Mouse (Mus musculus): ENCODE measurements around the gene Capn5.

Gene Capn5

DNA sequence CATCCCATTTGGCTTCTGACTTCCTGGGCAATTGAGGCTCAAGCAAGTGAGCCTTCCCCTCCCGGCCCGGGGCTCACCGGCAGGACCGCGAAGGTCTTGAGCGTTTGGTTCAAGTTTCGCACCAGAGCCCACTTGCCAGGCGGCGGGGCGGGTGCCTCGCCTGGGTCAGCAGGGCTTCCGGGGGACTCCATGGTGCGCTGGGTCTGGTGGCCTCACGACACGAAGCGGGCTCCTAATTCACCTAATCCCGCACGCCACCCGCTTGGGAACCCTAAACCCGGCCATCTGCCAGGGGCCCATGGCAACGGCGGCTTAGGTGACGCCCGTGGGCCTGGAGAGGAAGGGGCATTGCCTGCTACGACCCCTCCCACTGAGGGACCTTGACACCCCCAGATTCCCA lies 66.8 kb downstream of the Capn5 start:
- no peak for DNase-seq (ENCODE audit: low spot score in 2 of 2)

GRCm38 (mm10) chr7:98109771-98110170 lies 68.3 kb downstream of the Capn5 start:
- no peak for DNase-seq (ENCODE audit: low spot score in 2 of 2)

GRCm38 (mm10) chr7:98108636-98109430 lies 69.2 kb downstream of the Capn5 start:
- DNase-seq (ENCODE audit: low spot score in 2 of 2): no peak

GRCm38 (mm10) chr7:98106272-98106671 lies 71.8 kb downstream of the Capn5 start:
- no peak for DNase-seq (ENCODE audit: low spot score in 2 of 2)

DNA sequence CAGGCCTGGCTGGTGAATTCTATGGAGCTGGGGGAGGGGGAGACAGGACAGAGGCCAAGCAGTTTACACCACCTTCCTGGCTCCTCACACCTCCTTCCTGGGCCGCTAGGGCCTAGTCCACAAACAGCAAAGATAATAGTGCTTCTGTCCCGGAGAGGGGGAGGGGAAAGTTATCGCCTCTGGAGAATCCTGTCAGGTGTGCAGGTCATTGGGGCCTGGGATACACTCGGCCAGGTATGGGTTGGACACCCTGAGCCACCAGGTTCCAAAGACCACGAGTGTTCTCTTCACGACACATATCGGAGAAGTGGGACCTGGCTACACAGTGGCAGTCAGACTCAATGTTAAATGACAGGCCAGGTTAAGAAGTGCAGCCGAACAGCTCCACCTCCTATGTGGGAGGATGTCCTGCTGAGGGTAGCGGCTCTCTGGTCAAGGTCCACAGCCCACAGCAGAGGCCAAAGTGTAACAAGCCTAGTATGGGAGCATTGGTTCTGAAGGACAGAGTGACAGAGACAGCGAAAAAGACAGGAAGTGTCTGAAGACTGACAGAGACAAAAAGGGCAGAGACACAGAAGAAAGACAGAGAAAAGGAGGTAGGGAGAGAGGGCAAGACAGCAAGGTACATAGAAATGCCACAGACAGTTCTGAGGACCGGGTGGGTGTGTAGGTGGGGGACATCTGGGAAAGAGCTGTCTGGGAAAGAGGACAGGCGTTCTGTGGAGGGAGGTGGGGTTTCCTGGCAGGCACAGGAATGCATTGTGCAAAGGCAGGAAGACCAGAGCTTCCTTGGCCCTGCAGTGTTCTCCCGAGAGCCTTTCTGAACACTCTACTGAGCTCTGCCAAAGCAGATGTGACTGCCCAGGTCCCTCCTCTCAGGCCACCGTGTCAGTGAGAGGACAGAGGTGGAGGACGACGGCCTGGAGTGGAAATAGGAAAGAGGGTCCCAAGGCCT lies 73.3 kb downstream of the Capn5 start:
- DNase-seq (ENCODE audit: low spot score in 2 of 2): no peak

DNA sequence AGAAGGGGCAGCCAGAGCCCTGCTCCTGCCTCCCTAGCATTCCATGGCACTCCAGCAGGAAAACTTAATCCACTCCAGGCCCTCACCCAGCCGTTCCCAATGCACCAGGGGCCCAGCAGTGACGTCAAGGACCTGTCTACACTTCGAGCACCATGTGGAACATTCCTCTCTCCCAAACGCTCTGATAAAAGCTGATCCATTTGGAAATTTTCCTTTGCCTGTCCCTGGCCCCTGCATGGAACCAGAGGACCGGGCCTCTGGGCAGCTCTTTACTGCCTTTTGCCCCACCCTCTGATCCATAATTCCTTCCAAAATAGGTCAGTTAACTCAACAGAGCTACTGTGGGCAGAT lies 74.2 kb downstream of the Capn5 start:
- DNase-seq (ENCODE audit: low spot score in 2 of 2): no peak

DNA sequence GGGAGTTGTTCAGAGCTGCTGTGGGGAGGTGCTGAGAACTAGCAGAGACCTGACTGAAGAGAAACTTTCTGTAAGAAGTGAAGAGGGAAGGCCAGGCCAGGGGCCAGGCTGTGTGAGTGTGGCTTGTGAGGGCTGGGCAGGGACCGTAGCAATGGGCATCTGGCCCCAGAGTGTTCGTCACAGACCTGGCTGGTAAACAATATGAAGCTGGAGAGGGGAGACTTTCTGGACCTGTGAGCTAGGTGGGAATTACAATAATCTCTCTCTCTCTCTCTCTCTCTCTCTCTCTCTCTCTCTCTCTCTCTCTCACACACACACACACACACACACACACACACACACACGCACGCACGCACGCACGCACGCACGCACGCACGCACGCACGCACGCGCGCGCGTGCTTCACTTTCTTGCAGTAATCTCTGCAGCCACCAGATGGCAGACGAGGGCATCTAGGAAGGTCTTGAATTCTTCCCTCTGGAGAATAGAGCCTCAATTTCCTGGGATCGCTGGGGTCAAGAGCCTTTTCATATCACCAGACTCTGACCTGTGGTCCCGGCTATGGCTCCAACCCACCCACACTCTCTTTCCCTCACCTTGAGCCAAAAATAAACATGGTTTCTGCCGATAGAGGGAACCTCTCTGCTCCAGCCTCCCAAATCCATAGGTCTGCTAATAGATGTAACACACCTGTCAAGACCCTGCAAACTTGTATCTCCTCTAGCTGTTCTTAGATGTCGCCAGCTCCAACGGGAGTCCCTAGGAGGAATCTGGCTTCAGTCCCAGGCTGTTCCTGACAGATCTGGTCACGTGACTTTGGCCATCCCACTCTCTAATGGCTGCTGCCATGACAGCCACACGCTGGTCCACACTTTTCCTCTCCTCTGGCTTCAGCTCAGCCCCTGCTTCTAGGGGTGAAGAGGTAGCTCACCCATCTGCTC lies 74.8 kb downstream of the Capn5 start:
- peak; percentile 64 to 80 for DNase-seq (ENCODE audit: low spot score in 2 of 2)

DNA sequence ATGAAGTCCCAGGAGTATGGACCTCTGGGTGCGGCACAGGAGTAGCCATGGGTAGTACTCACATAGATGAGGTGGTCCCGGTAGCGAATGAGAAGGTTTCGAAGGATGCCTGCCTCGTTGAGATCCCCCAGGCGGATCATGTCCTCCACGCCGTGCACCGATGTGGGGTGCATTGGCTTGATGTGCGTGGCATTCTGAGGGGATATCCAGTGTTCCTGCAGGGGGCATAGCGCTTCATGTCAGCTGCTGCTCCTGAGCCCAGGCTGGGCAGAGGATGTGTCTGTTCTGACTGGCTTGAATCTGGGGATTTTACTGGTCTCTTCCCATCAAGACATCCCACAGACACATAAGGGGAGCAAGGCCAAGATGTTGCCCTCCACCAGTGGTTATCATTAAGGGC lies 75.6 kb downstream of the Capn5 start:
- DNase-seq (ENCODE audit: low spot score in 2 of 2): no peak

DNA sequence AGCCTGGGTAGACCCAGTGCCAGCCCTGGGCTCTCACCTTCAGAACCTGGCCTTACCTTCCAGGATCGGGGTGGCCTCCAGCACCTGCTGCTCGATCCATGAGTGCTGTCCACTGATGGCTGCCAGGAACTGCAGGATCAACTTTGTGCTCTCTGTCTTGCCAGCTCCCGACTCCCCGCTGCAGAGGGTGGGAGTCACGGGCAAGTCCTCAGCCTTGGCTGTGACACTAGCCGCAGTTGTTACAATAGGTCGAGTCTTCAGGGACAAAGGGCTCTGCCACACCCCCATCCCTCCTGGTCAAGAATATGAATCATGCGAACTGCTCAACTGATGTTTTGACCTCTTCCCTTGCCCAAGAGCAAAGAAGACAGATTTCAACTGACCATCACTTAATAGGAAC lies 80.5 kb downstream of the Capn5 start:
- DNase-seq (ENCODE audit: low spot score in 2 of 2): no peak

DNA sequence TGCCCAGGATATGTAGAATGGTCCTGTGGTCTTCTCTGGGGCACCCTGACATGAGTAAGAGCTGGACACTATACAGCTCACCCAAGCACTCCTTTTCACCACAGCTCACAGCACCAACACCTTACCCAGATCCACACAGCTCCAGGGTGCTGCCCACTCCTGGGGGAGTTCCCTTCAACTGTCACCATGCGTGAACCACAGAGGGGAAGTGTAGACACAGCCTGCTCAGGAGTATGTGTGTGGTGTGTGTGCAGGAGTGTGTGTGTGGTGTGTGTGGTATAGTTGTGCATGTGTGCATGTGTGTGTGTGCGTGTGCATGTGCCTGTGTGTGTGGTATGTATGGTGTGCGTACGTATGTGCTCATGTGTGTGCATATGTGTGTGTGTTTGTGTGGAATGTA lies 82.2 kb downstream of the Capn5 start:
- DNase-seq (ENCODE audit: low spot score in 2 of 2): no peak

DNA sequence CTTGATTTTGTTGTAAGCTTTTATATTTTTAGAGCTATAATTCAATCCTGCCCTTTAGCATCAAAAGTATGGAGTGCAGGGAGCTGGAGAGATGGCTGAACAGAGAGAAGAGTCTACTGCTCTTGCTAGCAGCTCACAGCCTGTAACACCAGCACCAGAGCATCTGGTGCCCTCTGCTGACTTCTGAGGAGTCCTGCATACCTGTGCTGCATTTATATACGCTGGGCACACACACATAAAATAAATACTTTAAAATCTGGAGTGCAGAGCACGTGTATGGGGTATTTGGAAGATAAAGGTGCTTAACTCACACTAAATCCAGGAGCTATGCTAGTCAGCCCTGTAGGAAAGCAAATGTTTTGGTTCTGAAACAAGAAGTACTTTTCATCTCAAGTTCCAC lies 91.7 kb downstream of the Capn5 start:
- no peak for DNase-seq (ENCODE audit: low spot score in 2 of 2)

- no peak for DNase-seq (ENCODE audit: low spot score in 2 of 2)
Observed at GRCm38 (mm10) chr7:98085314-98085713, 92.8 kb downstream of the Capn5 start.

DNA sequence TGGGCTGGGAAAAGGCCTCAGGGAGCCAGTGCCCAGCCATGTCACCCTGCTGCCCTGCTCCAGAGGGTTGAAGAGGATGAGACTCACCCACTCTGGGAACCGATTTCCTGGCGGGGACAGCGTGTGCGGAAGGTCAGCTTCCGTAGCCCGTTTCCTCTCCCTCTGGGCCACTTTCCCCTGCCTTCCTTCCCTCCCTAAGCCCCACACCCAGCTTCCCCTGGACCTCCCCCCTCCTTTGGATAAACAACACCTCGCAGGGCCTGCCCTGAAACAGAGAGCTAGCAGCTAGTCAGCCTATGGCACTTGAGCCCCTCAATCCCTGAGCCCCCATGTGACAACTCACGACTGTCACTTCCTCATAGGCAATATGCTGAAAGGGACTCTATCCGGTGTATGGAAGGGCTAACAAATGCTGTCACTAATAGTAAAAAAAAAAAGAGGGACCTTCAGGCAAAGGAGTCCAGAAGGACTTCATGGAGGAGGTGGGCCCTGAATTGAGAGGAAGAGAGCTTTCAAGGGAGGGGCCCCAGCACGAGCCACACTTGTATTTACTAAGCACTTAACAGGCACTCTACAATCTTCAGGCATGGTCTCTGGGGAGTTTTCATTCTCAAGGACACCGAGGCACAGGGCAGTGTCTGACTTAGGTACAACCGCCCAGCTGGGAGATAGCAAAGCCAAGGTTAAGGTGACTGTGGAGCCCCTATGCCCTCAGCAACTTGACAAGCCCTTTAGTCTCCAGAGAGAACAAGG lies 93.4 kb downstream of the Capn5 start:
- no peak for DNase-seq (ENCODE audit: low spot score in 2 of 2)

- no peak for DNase-seq (ENCODE audit: low spot score in 2 of 2)
Observed at GRCm38 (mm10) chr7:98082376-98082775, 95.7 kb downstream of the Capn5 start.

DNA sequence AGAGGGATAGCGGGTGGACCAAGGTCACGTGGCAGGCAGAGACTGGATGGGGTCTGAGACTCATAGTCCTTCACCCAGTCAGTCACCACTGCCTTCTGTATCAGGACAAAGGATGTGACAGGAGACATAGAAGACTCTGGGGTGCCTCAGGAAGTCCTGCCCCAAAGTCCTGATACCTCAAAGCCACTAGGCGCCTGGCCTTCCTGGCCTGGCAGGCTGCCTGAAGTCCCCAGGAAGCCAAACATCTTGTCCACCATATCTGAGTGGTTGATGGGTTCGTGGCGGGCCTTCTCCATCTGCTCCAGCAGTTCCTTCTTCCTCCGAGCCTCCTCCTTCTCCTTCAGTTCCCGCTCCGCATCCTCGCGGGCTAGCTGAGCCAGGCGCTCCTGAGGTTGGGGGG lies 100.6 kb downstream of the Capn5 start:
- no peak for DNase-seq (ENCODE audit: low spot score in 2 of 2)

- peak; percentile 33 to 66 for DNase-seq (ENCODE audit: low spot score in 2 of 2)
Observed at GRCm38 (mm10) chr7:98071620-98072019, 106.5 kb downstream of the Capn5 start.
